Mouse (Mus musculus) induced T-regulatory cell, adult 2 months (primary cell): ENCODE measurements at regions not wholly inside any gene's neighbourhood (a gene's known extent, or its start where the extent isn't known, plus 50 kb on each side); places are given as distances from the start of the nearest gene placed in this dataset.
A peak's percentile ranks its signal among the peaks of the same experiment; 100 is the strongest.

Experiments
- DNase-seq: peaks from one replicate; pipeline ENCODE4 v3.0.0-alpha.2; 2012; ENCODE audit warnings: low read depth

DNA sequence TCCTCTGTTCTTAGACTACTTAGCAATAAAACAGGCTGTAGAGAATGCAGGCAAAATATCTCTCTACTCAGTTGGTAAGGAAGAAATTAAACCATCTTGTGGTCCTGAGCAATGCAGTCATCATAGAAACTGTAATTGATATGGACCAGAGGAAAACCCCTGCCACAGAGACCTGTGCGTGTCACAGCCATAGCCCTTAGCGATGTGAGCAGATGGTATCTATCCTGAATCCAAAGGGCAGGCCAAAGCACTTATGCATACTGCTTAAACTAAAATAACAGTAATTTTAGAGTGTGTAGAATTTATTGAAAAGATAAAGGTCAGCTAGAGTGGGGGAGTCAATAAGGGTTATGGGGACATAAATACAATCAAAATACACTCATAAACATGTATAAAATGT is 212.0 kb downstream of the Kcnrg start:
- peak; percentile 58 for DNase-seq

DNA sequence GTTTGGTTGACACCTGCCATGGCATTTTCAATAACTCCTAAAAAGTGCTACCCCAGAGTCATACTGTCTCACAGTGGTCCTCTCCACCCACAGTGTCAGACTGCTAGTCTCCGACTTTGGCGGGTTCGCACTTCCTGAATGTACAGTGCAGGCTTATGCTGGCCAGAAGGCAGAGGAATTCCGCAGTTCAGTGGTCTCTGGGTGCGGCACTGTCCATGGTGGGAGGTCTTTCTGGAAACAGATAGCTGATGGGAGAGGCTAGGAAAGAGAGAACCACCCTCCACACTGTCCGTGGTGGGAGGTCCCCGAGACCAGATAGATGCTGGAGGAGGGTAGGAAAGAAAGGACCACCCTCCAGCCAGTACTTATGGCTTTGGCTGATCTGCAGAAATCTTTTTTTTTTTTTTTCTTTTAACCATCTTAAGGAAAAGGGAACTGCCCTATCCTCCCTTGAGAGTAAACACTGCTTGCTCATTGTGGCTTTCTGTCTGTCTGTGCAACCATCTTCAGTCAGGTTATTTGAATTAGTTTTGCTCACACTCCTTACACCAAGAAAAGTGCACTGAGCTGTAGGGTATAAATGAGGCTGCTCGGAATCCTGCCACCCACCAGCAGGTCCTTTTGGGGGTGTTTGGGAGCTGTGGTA is 227.2 kb downstream of the Kcnrg start:
- no peak for DNase-seq

DNA sequence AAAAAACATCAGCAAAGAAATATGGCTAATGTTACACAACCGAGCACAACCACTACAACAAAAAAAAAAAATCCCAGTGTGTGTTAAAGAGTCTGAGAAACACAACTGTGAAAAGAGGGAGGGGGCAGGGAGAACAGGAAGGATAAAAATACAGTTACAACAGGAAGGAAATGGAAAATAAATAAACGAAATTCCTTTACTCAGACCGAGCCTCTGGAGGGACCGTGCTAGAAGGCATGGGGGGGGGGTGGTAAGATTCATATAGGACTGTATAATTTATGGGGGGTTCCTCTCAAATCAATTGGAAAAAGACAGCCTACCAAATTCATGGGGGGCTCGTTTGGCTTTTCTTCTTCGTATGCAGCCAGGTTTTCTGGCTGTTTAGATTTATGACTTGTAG is 228.5 kb downstream of the Kcnrg start:
- no peak for DNase-seq

DNA sequence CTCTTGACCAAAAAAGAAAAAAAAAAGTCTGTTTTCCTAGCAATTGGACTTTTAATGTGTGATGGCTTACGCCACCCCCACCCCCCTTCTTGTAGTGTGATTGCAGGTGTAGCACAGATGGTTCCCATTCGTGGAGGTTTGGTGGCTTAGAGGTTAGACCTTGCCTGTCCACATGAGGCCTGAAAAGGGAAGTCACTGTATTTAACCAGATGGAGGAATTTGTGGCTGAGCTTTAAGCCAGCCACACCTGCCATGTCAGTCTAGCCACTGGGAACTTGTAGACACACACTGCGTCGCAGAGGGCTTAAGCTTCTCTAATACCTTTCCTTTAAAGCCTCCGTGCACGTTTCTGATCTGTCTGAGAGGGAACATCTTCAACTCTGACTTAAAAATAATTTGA is 229.0 kb downstream of the Kcnrg start:
- DNase-seq, result no peak

DNA sequence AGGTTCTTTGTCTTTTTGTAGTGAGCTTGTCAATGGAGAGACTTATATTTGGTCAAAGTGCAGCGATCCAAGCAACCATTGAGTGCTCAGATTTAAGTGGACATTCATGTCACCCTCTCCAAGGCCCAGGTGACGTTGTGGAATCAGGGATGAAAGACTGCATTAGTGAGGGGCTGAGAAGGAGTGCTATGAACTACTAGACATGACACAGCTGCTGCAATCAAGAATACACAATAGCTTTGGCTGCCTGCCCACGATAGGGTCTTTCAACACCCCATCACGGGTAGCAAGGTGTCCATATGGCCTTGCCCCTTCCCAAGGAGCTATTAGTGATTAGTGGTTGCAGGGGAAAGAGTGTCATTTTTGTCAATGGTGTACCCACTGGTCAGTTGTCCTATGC is 229.7 kb downstream of the Kcnrg start:
- DNase-seq, result no peak

DNA sequence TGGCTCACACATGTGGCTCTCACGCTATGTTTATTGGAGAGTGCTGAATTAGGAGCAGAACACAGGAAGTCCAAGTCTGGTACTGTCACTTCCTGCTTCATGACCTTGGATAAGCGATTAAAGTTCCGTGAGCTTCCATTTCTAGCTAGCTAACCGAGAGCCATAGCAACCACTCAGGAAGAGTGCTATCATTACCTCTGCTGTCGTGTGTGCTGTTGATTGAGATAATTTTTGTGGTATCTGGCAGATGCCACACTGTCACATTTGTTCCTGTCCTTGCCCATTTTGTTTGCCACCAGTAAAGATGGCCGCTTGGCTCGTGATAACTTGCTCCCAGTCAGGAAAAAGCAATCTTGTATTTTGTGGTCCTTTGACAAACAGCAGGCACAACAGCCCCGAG is 230.6 kb downstream of the Kcnrg start:
- no peak for DNase-seq

DNA sequence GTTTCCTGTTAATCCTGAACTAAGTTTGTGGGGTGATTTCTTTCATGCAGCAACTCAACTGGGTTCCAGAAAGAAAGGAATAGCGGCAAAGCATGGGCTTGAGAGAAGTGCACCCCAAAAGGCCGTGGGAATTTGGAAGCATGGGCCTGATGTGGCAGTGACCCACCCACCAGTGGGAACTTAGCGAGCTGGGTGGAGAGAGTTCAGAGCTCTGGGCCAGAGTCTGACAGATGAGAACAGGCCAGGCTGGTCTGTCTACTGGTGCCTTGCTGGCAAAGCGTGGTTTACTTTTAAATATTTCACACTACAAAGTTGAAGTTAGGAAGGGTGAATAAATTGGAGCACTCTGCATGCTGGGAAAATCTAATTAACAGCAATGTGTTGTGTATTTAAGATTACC is 235.2 kb downstream of the Kcnrg start:
- no peak for DNase-seq

DNA sequence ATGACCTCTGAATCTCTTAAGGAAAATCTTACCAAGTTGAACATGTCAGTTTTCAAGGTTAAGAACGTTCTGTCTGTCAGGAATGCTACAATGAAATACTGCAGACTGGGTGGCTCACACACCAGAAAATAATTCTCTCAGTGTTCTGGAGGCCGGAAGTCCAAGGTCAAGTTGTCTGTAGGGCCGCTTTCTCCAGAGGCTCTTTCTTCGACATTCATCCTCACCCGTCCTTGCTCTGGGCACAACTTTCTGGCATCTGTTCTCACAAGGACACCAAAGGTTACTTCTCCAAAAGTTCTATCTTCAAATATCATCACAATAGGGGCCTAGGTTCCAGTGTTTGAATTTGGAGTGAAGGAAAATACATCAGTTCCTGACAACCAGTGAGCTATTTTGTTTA is 239.2 kb downstream of the Kcnrg start:
- no peak for DNase-seq

DNA sequence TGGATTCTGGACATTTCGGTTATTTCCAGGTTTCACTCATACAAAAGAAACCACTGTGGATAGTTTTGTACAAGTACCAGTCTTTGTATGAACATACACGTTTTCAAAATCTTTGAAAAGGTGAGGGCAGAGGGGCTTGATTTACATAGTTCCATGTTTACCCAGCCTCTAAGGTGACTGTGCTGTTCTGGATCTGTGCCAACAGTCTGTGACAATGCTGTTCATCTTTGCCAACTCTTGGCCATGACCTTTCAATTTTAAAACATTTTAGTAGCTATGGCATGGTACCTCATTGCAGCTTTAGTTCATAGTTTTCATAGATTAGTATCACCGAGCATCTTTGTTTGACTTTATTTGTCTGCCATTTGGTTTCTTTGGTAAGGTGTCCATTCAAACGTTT is 243.0 kb downstream of the Kcnrg start:
- DNase-seq, result no peak

DNA sequence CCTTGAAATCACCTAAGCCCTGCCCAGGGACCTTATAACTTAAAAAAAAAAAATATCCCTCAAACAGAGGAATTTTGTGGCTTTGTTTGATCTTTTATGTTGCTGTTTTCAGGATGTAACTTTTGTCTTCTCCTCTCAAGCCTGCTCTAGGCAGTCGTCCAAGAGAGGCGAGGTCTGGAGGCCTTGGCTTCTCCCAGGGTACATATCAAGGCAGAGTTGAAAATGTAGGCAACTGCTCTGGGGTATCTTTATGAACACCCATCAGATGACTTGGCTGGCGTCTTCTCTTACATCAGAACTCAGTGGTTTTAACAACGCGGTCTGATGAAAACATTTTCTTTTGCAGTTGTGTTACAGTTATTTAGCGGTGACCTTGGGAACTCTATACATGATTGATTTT is 250.4 kb downstream of the Kcnrg start:
- DNase-seq, result no peak

DNA sequence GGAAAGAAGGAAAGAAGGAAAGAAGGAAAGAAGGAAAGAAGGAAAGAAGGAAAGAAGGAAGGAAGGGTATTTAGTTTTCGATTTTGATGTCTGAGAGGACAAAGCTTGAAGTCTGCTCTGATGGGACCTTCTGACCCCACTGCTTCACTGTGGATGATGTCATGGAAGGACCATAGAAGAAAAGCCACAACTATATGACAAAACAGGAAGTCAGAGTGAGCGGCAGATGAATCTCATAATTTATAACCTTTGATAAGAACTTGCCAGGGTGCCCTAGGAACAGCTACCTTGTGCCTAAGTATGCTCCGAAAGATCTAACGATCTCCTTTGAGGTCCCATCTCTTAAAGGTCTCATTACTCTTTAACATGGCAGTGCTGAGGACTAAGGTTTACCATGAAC is 253.4 kb downstream of the Kcnrg start:
- DNase-seq, result peak; percentile 20

DNA sequence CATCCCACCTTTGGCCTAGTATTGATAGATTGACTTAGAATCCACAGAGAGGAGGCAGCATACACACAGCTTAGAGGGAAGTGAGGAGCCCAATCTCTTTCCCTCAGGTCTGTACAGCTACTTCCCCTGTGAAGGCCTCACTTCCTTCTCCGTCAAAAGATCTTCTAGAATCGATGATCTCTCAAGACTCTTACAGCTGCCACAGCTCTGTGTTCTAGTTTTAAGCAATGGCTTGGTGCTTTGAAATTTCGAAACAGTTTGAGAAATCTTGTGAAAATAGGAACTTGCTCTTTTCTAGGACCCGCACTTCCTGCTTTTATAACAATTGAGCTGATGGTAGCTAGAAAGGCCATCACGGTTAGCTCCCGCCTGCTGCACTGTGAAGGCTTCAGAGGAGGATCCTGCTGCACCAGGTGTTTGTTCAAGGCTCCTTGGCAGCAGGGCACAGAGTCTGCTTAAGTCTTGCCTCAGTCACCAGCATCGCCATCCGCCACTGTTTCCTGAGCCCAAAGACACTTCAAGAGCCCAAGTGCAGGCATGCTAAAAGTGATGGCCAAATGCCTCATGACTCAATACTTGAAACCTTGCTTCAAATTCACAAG is 254.2 kb downstream of the Kcnrg start:
- peak; percentile 17 for DNase-seq

DNA sequence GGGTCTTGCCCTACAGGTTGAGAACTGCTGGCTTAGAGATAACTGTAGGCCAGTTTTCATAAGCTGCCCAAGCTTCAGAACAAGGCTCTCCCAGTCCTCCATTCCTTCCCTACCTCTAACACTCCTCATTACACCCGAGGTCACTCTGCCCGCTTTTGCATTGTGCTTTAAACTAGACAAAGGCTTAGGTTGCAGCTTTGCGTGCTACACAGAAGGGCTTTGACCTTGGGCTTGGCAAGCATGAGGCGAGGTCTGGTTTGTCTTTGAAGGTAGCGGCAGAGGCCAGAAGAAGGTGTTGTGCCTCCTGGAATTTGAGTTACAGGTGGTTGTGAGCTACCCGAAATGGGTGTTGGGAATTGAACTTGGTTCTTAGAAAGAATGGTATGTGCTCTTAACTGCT is 255.7 kb downstream of the Kcnrg start:
- no peak for DNase-seq

DNA sequence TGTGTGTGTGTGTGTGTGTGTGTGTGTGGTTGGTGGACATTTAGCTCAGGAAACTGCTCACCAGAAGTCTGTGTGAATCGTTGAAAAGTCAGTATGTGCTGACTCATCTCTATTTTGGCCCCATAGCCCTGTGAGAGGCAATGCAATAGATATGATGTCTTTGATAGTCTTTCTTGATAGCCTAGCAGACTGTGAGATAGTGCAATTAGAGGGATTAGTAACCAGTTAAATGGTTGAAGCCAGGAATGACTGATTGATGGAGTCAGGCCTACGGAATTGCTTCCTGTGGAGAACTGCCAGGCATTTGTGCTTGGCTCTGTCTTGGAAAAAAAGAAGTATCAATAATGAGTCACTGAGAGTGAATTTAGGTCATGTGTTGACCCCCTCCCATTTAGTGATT is 256.2 kb downstream of the Kcnrg start:
- no peak for DNase-seq

DNA sequence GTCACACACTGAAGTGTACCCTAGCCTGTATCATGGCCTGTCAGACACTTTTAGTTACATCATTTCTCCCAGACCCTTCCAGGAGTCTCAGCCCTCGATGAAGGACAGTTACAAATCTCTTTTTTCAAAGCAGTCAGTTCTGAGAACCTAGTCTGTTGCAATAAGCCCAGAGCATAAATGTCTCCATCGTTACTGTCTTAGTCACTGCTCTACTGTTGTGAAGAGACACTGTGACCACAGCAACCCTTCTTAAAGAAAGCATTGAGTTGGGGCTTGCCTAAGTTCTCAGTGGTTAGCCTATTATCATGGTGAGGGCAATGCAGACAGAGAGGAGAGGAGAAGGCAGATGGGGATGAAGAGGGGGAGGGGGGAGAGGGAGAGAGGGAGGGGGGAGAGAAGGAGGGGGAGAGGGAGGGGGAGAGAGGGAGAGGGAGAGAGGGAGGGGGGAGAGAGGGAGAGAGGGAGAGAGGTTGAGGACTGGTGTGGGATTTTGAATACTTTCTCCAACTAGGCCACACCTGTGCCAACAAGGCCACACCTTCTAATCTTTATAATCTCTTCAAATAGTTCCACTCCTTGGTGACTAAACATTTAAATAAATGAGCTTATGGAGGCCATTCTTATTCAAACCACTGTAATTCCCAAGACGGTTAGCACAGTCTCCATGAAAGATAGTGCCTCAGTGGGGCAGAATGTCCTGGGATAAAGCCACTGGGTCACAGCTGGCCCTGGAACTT is 259.4 kb downstream of the Kcnrg start:
- DNase-seq, result no peak

DNA sequence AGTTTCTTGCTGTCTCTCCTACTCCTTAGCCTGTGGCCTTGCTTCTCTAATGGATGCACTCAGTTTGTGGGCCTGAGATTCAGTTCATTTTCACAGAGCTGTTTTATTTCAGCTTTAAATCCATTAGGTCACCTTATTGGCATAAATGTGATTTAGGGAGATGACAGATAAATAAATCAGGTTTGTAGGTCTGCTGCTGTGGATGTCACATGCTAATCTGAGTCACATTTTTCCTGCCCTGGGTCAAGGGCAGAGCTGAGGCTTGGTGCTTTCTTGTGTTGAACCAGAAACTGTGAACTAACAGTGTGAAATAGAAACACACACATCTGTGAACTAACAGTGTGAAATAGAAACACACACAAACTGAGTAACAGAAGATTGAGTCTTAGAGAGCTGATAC is 266.9 kb downstream of the Kcnrg start:
- no peak for DNase-seq

DNA sequence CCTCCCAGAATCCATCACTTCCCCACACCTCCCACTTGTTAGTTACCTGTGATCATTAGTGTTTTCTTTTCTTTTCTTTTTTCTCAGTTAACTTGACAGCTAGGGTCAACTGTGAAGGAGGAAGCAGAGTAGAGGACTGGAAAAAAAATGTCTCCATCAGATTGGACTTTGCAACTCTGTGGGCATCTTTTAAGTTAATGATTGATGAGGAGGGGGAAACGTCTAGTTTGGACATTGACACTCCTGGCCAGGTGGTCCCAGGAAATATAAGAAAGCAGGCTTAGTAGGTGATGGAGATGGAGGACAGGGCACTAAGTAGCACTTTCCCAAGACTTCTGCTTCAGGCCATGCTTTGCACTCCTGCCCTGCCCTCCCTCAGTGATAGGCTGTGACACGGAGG is 272.2 kb downstream of the Kcnrg start:
- DNase-seq, result no peak

DNA sequence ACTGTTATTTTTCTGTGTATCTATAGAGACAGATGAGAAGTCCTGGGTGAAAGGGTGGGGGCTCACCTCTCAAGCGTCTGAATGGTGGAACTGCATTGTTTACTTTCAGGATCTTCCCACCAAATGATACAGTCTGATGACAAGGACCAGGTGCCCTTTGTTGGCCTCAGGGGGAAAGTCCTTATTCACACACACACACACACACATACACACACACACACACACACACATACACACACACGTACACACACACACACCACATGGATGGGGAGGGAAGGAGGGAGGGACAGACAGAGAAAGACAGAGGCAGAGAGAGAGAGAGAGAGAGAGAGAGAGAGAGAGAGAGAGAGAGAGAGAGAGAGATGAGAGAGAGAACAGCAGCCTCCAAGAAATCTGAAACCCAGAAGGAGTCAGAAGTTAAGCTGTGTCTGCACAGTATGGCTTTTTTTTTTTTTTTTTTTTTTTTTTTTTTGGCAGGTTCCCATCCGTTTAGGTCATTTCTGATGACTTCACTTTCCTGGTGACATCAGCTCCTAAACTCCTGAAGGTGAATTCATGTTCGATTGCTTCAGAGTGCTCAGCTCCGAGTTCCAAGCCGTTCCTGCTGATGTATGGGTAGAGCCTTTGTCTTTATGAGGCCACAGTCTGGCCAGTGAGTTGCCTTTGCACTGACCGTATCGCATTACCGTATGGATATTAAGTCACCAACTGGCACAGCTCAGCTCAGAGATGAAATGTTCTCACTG is 273.4 kb downstream of the Kcnrg start:
- DNase-seq, result no peak

DNA sequence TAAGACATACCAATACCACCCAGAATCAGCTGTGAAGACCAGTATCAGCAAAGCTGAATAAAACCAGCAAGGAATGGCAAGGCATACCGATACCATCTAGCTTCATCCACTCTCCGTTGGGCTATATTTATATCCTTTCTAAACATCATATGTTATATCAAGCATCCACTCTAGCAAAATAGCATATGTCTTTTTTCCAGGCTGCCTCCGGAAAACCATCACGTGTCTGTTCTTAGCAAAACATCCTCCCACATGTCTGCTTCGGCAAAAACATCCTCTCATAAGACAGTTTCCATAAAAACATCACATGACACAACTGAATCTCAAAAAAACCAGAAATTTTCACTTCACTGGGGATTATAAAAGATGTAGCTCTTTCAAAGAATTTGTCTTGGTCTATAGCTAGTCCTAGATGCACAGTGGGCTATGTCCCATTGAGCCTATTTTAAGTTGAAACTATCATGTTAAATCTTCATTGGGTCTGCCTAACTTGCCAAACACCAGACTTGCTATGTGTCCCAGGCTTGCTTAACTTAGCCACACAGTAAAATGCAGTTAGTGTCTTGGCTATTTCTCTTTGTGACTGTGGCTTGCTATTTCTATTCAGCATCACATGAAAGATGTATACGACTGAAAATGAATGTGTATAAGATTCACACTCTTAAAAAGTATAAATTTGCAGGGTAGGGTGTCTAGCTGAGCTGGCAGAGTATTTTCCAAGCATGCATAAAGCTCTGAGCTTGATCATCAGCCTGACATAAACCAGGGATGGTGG is 278.2 kb downstream of the Kcnrg start:
- peak; percentile 55 for DNase-seq

DNA sequence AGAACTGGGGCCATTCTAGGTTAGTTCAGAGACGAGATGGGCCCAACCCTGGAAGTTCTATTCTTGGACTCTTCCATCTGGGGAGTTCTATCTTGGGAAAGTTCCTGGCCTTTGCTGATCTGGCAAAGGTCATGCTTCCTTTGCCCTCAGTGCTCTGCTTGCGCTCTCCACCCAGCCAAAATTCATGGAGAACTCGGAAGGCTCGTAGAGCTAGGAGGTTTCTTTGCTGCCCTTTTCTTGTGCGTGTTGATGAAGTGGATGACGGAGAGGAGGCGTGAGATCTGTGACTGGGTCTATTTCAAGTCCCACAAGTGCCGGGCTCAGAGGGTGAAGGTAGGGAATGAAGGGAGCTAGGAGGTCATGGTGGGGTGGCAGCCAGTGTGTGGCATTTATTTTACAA is 282.4 kb downstream of the Kcnrg start:
- no peak for DNase-seq

DNA sequence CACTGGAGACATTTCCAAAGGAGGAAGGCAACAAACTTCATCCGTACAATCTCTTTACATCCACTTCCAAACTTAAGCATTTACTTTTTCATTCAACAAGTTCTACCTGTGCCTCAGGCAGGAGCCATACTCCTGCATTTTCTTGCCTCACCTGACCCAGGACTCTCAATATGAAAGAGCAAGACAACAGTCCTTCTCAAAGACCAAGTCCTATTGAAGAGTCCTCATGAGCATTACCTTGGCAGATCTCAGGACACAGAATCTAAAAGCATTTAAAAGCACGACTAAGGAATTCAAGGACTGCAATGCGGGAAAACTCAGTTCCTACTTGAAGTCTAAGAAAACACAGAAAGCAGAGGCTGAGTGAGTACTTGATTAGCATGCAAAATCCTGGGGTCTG is 286.5 kb downstream of the Kcnrg start:
- no peak for DNase-seq

DNA sequence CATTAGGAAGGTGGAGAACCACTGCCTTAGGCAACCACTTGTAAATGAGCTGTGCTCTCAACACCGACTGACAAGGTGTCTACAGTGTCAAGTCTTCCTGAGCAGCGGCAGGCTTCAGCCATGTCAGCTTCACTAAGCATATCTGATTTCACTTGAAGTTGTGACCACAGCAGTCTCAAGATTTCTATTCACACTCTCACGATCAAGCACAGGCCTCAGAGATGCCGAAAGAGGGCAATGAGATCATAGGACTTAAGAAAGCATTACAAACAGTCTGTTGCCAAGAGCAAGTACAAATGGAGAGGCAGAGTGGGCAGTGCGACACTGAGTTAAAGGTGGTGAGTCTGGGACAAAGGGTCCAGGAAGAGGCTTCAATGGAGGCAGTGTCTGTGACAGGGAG is 289.6 kb downstream of the Kcnrg start:
- no peak for DNase-seq
